Mouse (Mus musculus) lung, adult 2 months (tissue): ENCODE results near the gene Cyp2b10.

Experiments used
- CTCF ChIP-seq: fragments of 200-500 bp; IDR thresholded peaks from 2 replicates; pipeline ENCODE4 v1.5.1; 2011; ENCODE audit warnings: mild to moderate bottlenecking, low read length, control low read depth; ENCODE audit not compliant: insufficient read depth
- POLR2A ChIP-seq: fragments of 200-500 bp; IDR thresholded peaks from 2 replicates; pipeline ENCODE4 v1.6.1; 2011; ENCODE audit warnings: low read depth, mild to moderate bottlenecking, control low read depth, low read length, borderline replicate concordance; ENCODE audit errors: extremely low read depth

GRCm38 (mm10) chr7:25895162-25895561, 2.3 kb upstream of the Cyp2b10 start:
- no peak for TF ChIP-seq CTCF
- no peak for TF ChIP-seq POLR2A
